Mouse (Mus musculus) left cerebral cortex, adult 18-20 months (tissue): Measurements from ENCODE around the gene Fyn. TPM values are rescaled to one million over a fixed set of nuclear protein-coding genes. Genes with fewer than 3 reads are reported as not detected.

Experiments used
- DNase-seq, 2 experiments: peaks; one replicate each; pipeline ENCODE4 v3.0.0; 2021 to 2022; ENCODE audit warnings: low spot score in 2 of 2, mixed read lengths in 1 of 2
- total RNA-seq, 2 experiments: library from RNA; stranded (reverse); gene quantifications; 2 replicates each; pipeline ENCODE4 v1.2.3; 2021

Gene Fyn
- total RNA-seq, 2 experiments from 2014 or later: 107 TPM

- DNase-seq: no peak
Observed at GRCm38 (mm10) chr10:39597792-39598183, 229.1 kb downstream of the Fyn start.

- DNase-seq: no peak
Observed at GRCm38 (mm10) chr10:39599601-39600000, 230.9 kb downstream of the Fyn start.

- no peak for DNase-seq
Observed at GRCm38 (mm10) chr10:39600115-39600514, 231.5 kb downstream of the Fyn start.

- no peak for DNase-seq
Observed at GRCm38 (mm10) chr10:39601068-39601467, 232.4 kb downstream of the Fyn start.

- no peak for DNase-seq
Observed at GRCm38 (mm10) chr10:39606434-39606833, 237.8 kb downstream of the Fyn start.

- DNase-seq: no peak
Observed at GRCm38 (mm10) chr10:39611234-39611633, 242.6 kb downstream of the Fyn start.

- DNase-seq: no peak
Observed at GRCm38 (mm10) chr10:39612131-39612530, 243.5 kb downstream of the Fyn start.

GRCm38 (mm10) chr10:39612633-39612988, 244.0 kb downstream of the Fyn start, which contains the start of gene Traf3ip2:
TSS of gene Traf3ip2 (plus strand) at chr10:39612934.
- DNase-seq: no peak

- no peak for DNase-seq
Observed at GRCm38 (mm10) chr10:39612989-39613831, 244.6 kb downstream of the Fyn start.

GRCm38 (mm10) chr10:39613973-39614372, 245.3 kb downstream of the Fyn start:
- no peak for DNase-seq

GRCm38 (mm10) chr10:39614676-39615075, 246.0 kb downstream of the Fyn start:
- no peak for DNase-seq

Other genes starting within 250 kb of the Fyn start
- 10 to 100 TPM; 14.5 to 14.7 TPM for gene Fam229b, start 234.9 kb upstream of the Fyn start, total RNA-seq
- 1 to 10 TPM; 2.5 to 3.0 TPM for gene Tube1, start 234.9 kb upstream of the Fyn start, total RNA-seq
- gene Ccn6, start 205.1 kb upstream of the Fyn start, total RNA-seq: under 1 TPM; 0.23 to 0.60 TPM
- 1 to 10 TPM in 1 of 2 experiments, under 1 TPM in 1; 0.91 to 1.3 TPM for gene Traf3ip2, start 244.1 kb downstream of the Fyn start, total RNA-seq